Mouse (Mus musculus) megakaryocyte, adult 5-6 weeks (primary cell): ENCODE results near the gene Ak6. TPM values are rescaled to one million over a fixed set of nuclear protein-coding genes. Genes with fewer than 3 reads are reported as not detected.

Experiments
- ATAC-seq: 2 replicates; pipeline ENCODE4 v1.8.0; 2016; ENCODE audit warnings: mild to moderate bottlenecking, inconsistent platforms; ENCODE audit not compliant: poor library complexity, severe bottlenecking
- total RNA-seq, 2 experiments: library from RNA; stranded (forward) in 1 of 2; stranded (reverse) in 1 of 2; fragments of 153-499, 151-499 nt in 1 of 2; fragments of 221-1000, 200-1000 nt in 1 of 2; gene quantifications; 2 replicates each; pipeline versions ENCODE4 v1.2.3 to v1.2.4; 2015 to 2017

Gene Ak6
- total RNA-seq, 2 experiments from 2014 or later, result 173 to 230 TPM

GRCm38 (mm10) chr13:100659864-100660456 is 9.2 kb downstream of the Ak6 start:
- ATAC-seq, result peak; percentile 85

- ATAC-seq, result peak; percentile 61
Observed at GRCm38 (mm10) chr13:100669291-100670022, 18.7 kb downstream of the Ak6 start, which contains the start of gene Ccdc125. Gene Ccdc125, plus strand, starts transcription at chr13:100669717.

- ATAC-seq, result peak; percentile 36
Observed at GRCm38 (mm10) chr13:100670181-100670741, 19.5 kb downstream of the Ak6 start.

GRCm38 (mm10) chr13:100675936-100676635 is 25.3 kb downstream of the Ak6 start:
- peak; percentile 85 for ATAC-seq

- ATAC-seq, result peak; percentile 25; the same call in 1 of the 2 replicates
Observed at GRCm38 (mm10) chr13:100681615-100682014, 30.8 kb downstream of the Ak6 start.

- peak; percentile 54; the same call in 1 of the 2 replicates for ATAC-seq
Observed at GRCm38 (mm10) chr13:100682837-100683236, 32.1 kb downstream of the Ak6 start.

GRCm38 (mm10) chr13:100684355-100684754 is 33.6 kb downstream of the Ak6 start:
- ATAC-seq, result peak; percentile 62; the same call in 1 of the 2 replicates

GRCm38 (mm10) chr13:100687513-100687912 is 36.7 kb downstream of the Ak6 start:
- ATAC-seq, result no peak

GRCm38 (mm10) chr13:100697541-100697940 is 46.8 kb downstream of the Ak6 start:
- ATAC-seq, result peak; percentile 66

GRCm38 (mm10) chr13:100698866-100699265 is 48.1 kb downstream of the Ak6 start:
- ATAC-seq, result no peak

- no peak for ATAC-seq
Observed at GRCm38 (mm10) chr13:100703468-100703867, 52.7 kb downstream of the Ak6 start.

- ATAC-seq, result no peak
Observed at GRCm38 (mm10) chr13:100706206-100706605, 55.4 kb downstream of the Ak6 start.

GRCm38 (mm10) chr13:100715467-100715866 is 64.7 kb downstream of the Ak6 start:
- ATAC-seq, result no peak

Other genes with a start within 250 kb of the Ak6 start
- gene Naip1, start 198.1 kb upstream of the Ak6 start, total RNA-seq (2015), result 0.23 and 1.8 TPM in 2 replicates
- gene Naip1, start 198.1 kb upstream of the Ak6 start, total RNA-seq (2017), result 1.5 and 2.3 TPM in 2 replicates
- 36.7 and 48.1 TPM in 2 replicates for gene Gtf2h2, start 158.4 kb upstream of the Ak6 start, total RNA-seq (2015)
- 43.0 and 43.7 TPM in 2 replicates for gene Gtf2h2, start 158.4 kb upstream of the Ak6 start, total RNA-seq (2017)
- gene Ocln, start 98.3 kb upstream of the Ak6 start, total RNA-seq (2015), result not detected in 2 replicates
- not detected in 2 replicates for gene Ocln, start 98.3 kb upstream of the Ak6 start, total RNA-seq (2017)
- 0.07 and 0.16 TPM in 2 replicates for gene Marveld2, start 34.0 kb upstream of the Ak6 start, total RNA-seq (2015)
- 0.40 and 0.53 TPM in 2 replicates for gene Marveld2, start 34.0 kb upstream of the Ak6 start, total RNA-seq (2017)
- gene Rad17, start 72 bp downstream of the Ak6 start, total RNA-seq (2015), result 25.6 and 28.7 TPM in 2 replicates
- 29.7 and 35.3 TPM in 2 replicates for gene Rad17, start 72 bp downstream of the Ak6 start, total RNA-seq (2017)
- gene Taf9, start 600 bp downstream of the Ak6 start, total RNA-seq (2015), result 21.9 and 28.0 TPM in 2 replicates
- 14.4 and 26.5 TPM in 2 replicates for gene Taf9, start 600 bp downstream of the Ak6 start, total RNA-seq (2017)
- gene Ccdc125, start 18.7 kb downstream of the Ak6 start, total RNA-seq (2015), result 36.8 and 39.3 TPM in 2 replicates
- 65.1 and 70.7 TPM in 2 replicates for gene Ccdc125, start 18.7 kb downstream of the Ak6 start, total RNA-seq (2017)
- 26.1 and 27.2 TPM in 2 replicates for gene Cdk7, start 80.0 kb downstream of the Ak6 start, total RNA-seq (2015)
- gene Cdk7, start 80.0 kb downstream of the Ak6 start, total RNA-seq (2017), result 22.2 and 22.6 TPM in 2 replicates
- 53.2 and 56.6 TPM in 2 replicates for gene Mrps36, start 93.7 kb downstream of the Ak6 start, total RNA-seq (2015)
- gene Mrps36, start 93.7 kb downstream of the Ak6 start, total RNA-seq (2017), result 47.2 and 52.2 TPM in 2 replicates
- gene Cenph, start 124.9 kb downstream of the Ak6 start, total RNA-seq (2015), result 36.9 and 44.5 TPM in 2 replicates
- gene Cenph, start 124.9 kb downstream of the Ak6 start, total RNA-seq (2017), result 31.4 and 39.6 TPM in 2 replicates
- 133 and 142 TPM in 2 replicates for gene Ccnb1, start 135.6 kb downstream of the Ak6 start, total RNA-seq (2015)
- gene Ccnb1, start 135.6 kb downstream of the Ak6 start, total RNA-seq (2017), result 188 and 197 TPM in 2 replicates
- gene Slc30a5, start 182.4 kb downstream of the Ak6 start, total RNA-seq (2015), result 73.0 and 85.6 TPM in 2 replicates
- 75.7 and 78.5 TPM in 2 replicates for gene Slc30a5, start 182.4 kb downstream of the Ak6 start, total RNA-seq (2017)